Mouse (Mus musculus) hindbrain, postnatal 0 days (tissue): ENCODE results near the gene Ctnnbip1. TPM values are rescaled to one million over a fixed set of nuclear protein-coding genes. Genes with fewer than 3 reads are reported as not detected.

Experiments
- ATAC-seq: fragments of 200-750 bp; cut with Nextera tagmentation; 2 replicates; pipeline ENCODE4 v1.8.0; 2017; ENCODE audit warnings: mild to moderate bottlenecking, moderate TSS enrichment, moderate library complexity
- DNase-seq: peaks from one replicate; pipeline ENCODE4 v3.0.0-alpha.2; 2015; ENCODE audit warnings: low spot score
- H3K27ac ChIP-seq: fragments of 300-500 bp; sonication (generic); 2 replicates; pipeline ENCODE4 v1.5.1; 2014; ENCODE audit warnings: mild to moderate bottlenecking
- H3K27me3 ChIP-seq: fragments of 300-500 bp; sonication (generic); 2 replicates; pipeline ENCODE4 v1.6.1; 2014; ENCODE audit warnings: low read length, mixed read lengths; ENCODE audit not compliant: insufficient read depth
- H3K36me3 ChIP-seq: fragments of 300-500 bp; sonication (generic); 2 replicates; pipeline ENCODE4 v1.6.1; 2014; ENCODE audit warnings: low read length, mixed read lengths; ENCODE audit not compliant: insufficient read depth
- H3K4me1 ChIP-seq: fragments of 300-500 bp; sonication (generic); 2 replicates; pipeline ENCODE4 v1.6.1; 2014; ENCODE audit warnings: antibody characterized with exemption, low read length, mixed read lengths; ENCODE audit not compliant: insufficient read depth
- H3K4me2 ChIP-seq: fragments of 300-500 bp; sonication (generic); 2 replicates; pipeline ENCODE4 v1.6.1; 2014; ENCODE audit warnings: low read depth, mild to moderate bottlenecking, low read length, moderate library complexity, mixed read lengths
- H3K4me3 ChIP-seq: fragments of 300-500 bp; sonication (generic); 2 replicates; pipeline ENCODE4 v1.5.1; 2014; ENCODE audit warnings: low read length
- H3K9ac ChIP-seq: fragments of 300-500 bp; sonication (generic); replicated peaks from 2 replicates; pipeline ENCODE4 v1.6.1; 2014; ENCODE audit warnings: mild to moderate bottlenecking, low read length, moderate library complexity, mixed read lengths
- H3K9me3 ChIP-seq: fragments of 300-500 bp; sonication (generic); 2 replicates; pipeline ENCODE4 v1.6.1; 2016; ENCODE audit warnings: low read length, mixed read lengths
- CTCF ChIP-seq: IDR thresholded peaks from 2 replicates; pipeline ENCODE4 v1.5.1; 2016; ENCODE audit warnings: antibody characterized with exemption, control low read depth, low read depth
- WGBS: fragments of 180-500 bp; shearing (Covaris S2); extraction: QIAGEN DNeasy Blood & Tissue Kit; methylation state at CpG from one replicate; pipeline ENCODE4 v1.1.7; 2014; 5-methylcytosine and 5-hydroxymethylcytosine counted together
- polyA plus RNA-seq: library from polyadenylated mRNA; unstranded; fragments of >200 nt; fragmentation: Nextera tagmentation; extraction: Ambion mirVana; gene quantifications from 2 replicates; pipeline ENCODE4 v1.2.1, GENCODE M21; 2015
- total RNA-seq: library from RNA; depleted of rRNA; stranded (reverse); fragments of >200 nt; gene quantifications from 2 replicates; pipeline ENCODE4 v1.2.3, GENCODE M21; 2014

The Ctnnbip1 gene
- total and polyA plus RNA-seq, 2 experiments from 2014 or later = 105 to 112 TPM

- no peak overlapping the region for H3K9ac ChIP-seq
- H3K36me3 ChIP-seq = peaks cover 22% of the 10 kb centered on the region; the same call in 1 of the 2 replicates
- H3K4me1 ChIP-seq = no peaks in the 10 kb centered on the region
- TF ChIP-seq CTCF = no peak
- 88% methylated on average over 9 of the region's 9 CpGs for WGBS
- DNase-seq (no peak), ATAC-seq (no peak)
- no peak overlapping the region for H3K4me2 ChIP-seq
- H3K4me3 ChIP-seq = no peak overlapping the region
- H3K27ac ChIP-seq = no peak overlapping the region
- no peaks in the 10 kb centered on the region for H3K9me3 ChIP-seq
- no peaks in the 10 kb centered on the region for H3K27me3 ChIP-seq
Observed at GRCm38 (mm10) chr4:149546797-149547444, 28.9 kb downstream of the Ctnnbip1 start.

GRCm38 (mm10) chr4:149547523-149547922 lies 29.5 kb downstream of the Ctnnbip1 start:
- no peak for TF ChIP-seq CTCF
- no peak for DNase-seq
- Histone ChIP-seq H3K9me3 (no peaks in the 10 kb centered on the region), H3K27ac (no peak overlapping the region), H3K27me3 (no peaks in the 10 kb centered on the region), H3K9ac (no peak overlapping the region), H3K4me1 (no peaks in the 10 kb centered on the region), H3K4me2 (no peak overlapping the region), H3K36me3 (peaks cover 25% of the 10 kb centered on the region; the same call in 1 of the 2 replicates), H3K4me3 (no peak overlapping the region)
- ATAC-seq = no peak
- WGBS = 86% methylated on average over 6 of the region's 6 CpGs

GRCm38 (mm10) chr4:149549221-149549925 lies 31.3 kb downstream of the Ctnnbip1 start:
- Histone ChIP-seq H3K4me1 (no peaks in the 10 kb centered on the region), H3K4me3 (no peak overlapping the region), H3K36me3 (peaks cover 25% of the 10 kb centered on the region; the same call in 1 of the 2 replicates), H3K4me2 (no peak overlapping the region), H3K27ac (no peak overlapping the region), H3K27me3 (no peaks in the 10 kb centered on the region), H3K9me3 (no peaks in the 10 kb centered on the region), H3K9ac (no peak overlapping the region)
- 63% methylated on average over 9 of the region's 9 CpGs for WGBS
- ATAC-seq (peak; percentile 88), DNase-seq (peak; percentile 93)
- peak; percentile 97 for TF ChIP-seq CTCF

- 65% methylated on average over 5 of the region's 5 CpGs for WGBS
- no peak for ATAC-seq
- peaks cover 18% of the 10 kb centered on the region; the same call in 1 of the 2 replicates for H3K36me3 ChIP-seq
- no peaks in the 10 kb centered on the region for H3K4me1 ChIP-seq
- H3K4me3 ChIP-seq = no peak overlapping the region
- H3K4me2 ChIP-seq = no peak overlapping the region
- no peaks in the 10 kb centered on the region for H3K9me3 ChIP-seq
- H3K27me3 ChIP-seq = no peaks in the 10 kb centered on the region
- no peak for DNase-seq
- no peak overlapping the region for H3K27ac ChIP-seq
- no peak overlapping the region for H3K9ac ChIP-seq
- no peak for TF ChIP-seq CTCF
Observed at GRCm38 (mm10) chr4:149550866-149551265, 32.8 kb downstream of the Ctnnbip1 start.

DNA sequence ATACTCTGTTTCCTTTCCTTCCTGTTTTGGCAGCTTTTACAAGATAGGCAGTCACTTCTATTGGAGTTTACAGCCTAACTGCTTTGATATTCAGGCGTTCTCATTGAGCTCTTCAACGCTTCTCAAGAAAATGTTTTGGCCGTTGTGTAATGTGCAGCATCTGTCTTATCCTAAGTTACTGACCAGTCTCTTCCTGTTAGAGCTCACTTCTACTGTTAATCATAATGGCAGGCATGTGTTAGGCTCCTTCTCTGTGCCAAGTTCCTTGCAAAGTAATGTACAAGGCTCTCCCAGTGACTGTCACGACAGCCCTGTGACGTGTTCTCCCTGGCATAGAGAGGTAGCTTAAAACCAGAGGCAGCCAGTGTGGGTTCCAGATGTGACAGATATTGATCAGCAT lies 33.7 kb downstream of the Ctnnbip1 start:
- 81% methylated on average over 5 of the region's 5 CpGs for WGBS
- no peak overlapping the region for H3K4me2 ChIP-seq
- ATAC-seq = no peak

GRCm38 (mm10) chr4:149553834-149554233 lies 35.8 kb downstream of the Ctnnbip1 start:
- H3K9ac ChIP-seq = no peak overlapping the region
- H3K36me3 ChIP-seq = peaks cover 7% of the 10 kb centered on the region; the same call in 1 of the 2 replicates
- 70% methylated on average over 7 of the region's 7 CpGs for WGBS
- H3K27ac ChIP-seq = no peak overlapping the region
- H3K9me3 ChIP-seq = no peaks in the 10 kb centered on the region
- no peak overlapping the region for H3K4me2 ChIP-seq
- no peak overlapping the region for H3K4me3 ChIP-seq
- no peak for DNase-seq
- TF ChIP-seq CTCF = no peak
- no peaks in the 10 kb centered on the region for H3K27me3 ChIP-seq
- no peaks in the 10 kb centered on the region for H3K4me1 ChIP-seq
- no peak for ATAC-seq

More for the DNA sequence above, 33.7 kb downstream of the Ctnnbip1 start:
- Histone ChIP-seq H3K36me3 (peaks cover 10% of the 10 kb centered on the region; the same call in 1 of the 2 replicates), H3K27ac (no peak overlapping the region), H3K9ac (no peak overlapping the region), H3K4me1 (no peaks in the 10 kb centered on the region), H3K27me3 (no peaks in the 10 kb centered on the region), H3K9me3 (no peaks in the 10 kb centered on the region), H3K4me3 (no peak overlapping the region)
- no peak for TF ChIP-seq CTCF
- no peak for DNase-seq

DNA sequence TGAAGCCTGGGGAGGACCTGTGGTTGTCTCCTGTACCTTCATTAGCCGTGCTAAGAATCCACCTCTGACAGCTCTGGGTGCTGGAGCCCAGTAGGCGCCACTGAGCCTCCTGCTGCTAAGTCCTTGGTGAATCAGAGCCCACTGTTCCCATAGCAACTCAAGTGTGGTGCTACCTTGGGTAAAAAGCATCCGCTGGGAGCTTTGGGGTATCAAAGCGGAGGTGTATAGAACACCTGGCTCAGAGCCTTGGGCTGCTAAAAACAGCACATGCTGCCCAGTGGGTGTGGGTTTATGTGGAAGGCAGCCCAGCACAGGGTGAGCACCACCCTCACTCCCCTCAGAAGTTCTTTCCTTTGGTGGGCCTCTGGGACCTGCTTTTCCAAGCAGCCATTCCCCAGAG lies 38.1 kb downstream of the Ctnnbip1 start:
- TF ChIP-seq CTCF = no peak
- WGBS = 82% methylated on average over 4 of the region's 4 CpGs
- ATAC-seq = no peak

More for the DNA sequence above, 38.1 kb downstream of the Ctnnbip1 start:
- DNase-seq = no peak
- Histone ChIP-seq H3K27ac (no peak overlapping the region), H3K4me1 (no peaks in the 10 kb centered on the region), H3K4me3 (no peak overlapping the region), H3K4me2 (no peak overlapping the region), H3K9me3 (no peaks in the 10 kb centered on the region), H3K36me3 (0 out of 2 replicates have a peak, but pooled peaks cover 4% of the 10 kb centered on the region), H3K9ac (no peak overlapping the region), H3K27me3 (no peaks in the 10 kb centered on the region)
